Mouse (Mus musculus) kidney, embryonic 15.5 days (tissue): Measurements from ENCODE around the gene Prc1. TPM values are rescaled to one million over a fixed set of nuclear protein-coding genes. Genes with fewer than 3 reads are reported as not detected.
A peak's percentile ranks its signal among the peaks of the same experiment; 100 is the strongest.

Source experiments
- ATAC-seq: fragments of 200-750 bp; cut with Nextera tagmentation; replicated peaks from 2 replicates; pipeline ENCODE4 v1.8.0; 2017; ENCODE audit warnings: moderate TSS enrichment; ENCODE audit not compliant: low FRiP score
- H3K27ac ChIP-seq: fragments of 300-500 bp; sonication (generic); 2 replicates; pipeline ENCODE4 v1.5.1; 2015; ENCODE audit warnings: mild to moderate bottlenecking, inconsistent platforms
- H3K27me3 ChIP-seq: fragments of 300-500 bp; sonication (generic); 2 replicates; pipeline ENCODE4 v1.6.1; 2015; ENCODE audit warnings: inconsistent platforms
- H3K36me3 ChIP-seq: fragments of 300-500 bp; sonication (generic); 2 replicates; pipeline ENCODE4 v1.6.1; 2015; ENCODE audit warnings: inconsistent platforms
- H3K4me1 ChIP-seq: fragments of 300-500 bp; sonication (generic); 2 replicates; pipeline ENCODE4 v1.6.1; 2015; ENCODE audit warnings: inconsistent platforms
- H3K4me2 ChIP-seq: fragments of 300-500 bp; sonication (generic); 2 replicates; pipeline ENCODE4 v1.6.1; 2015; ENCODE audit warnings: moderate library complexity, mild to moderate bottlenecking, inconsistent platforms
- H3K4me3 ChIP-seq: fragments of 300-500 bp; sonication (generic); replicated peaks from 2 replicates; pipeline ENCODE4 v1.5.1; 2015; ENCODE audit warnings: mild to moderate bottlenecking, inconsistent platforms
- H3K9ac ChIP-seq: fragments of 300-500 bp; sonication (generic); 2 replicates; pipeline ENCODE4 v1.6.1; 2015; ENCODE audit warnings: mild to moderate bottlenecking, inconsistent platforms
- H3K9me3 ChIP-seq: fragments of 300-500 bp; sonication (generic); replicated peaks from 2 replicates; pipeline ENCODE4 v1.6.1; 2016; ENCODE audit warnings: inconsistent platforms
- WGBS: fragments of 180-500 bp; shearing (Covaris S2); methylation state at CpG from one replicate; pipeline ENCODE4 v1.1.7; 2015; ENCODE audit warnings: mixed read lengths; 5-methylcytosine and 5-hydroxymethylcytosine counted together
- polyA plus RNA-seq: library from polyadenylated mRNA; unstranded; fragments of >200 nt; fragmentation: Nextera tagmentation; extraction: Ambion mirVana; gene quantifications from 2 replicates; pipeline ENCODE4 v1.2.1, GENCODE M21; 2015

The Prc1 gene
- polyA plus RNA-seq, 1 experiment from 2014 or later = 150 TPM

- Histone ChIP-seq H3K4me2 (no peak overlapping the region), H3K27me3 (no peaks in the 10 kb centered on the region), H3K27ac (no peak overlapping the region), H3K4me3 (no peak overlapping the region), H3K36me3 (peaks cover 22% of the 10 kb centered on the region), H3K4me1 (peaks cover 47% of the 10 kb centered on the region), H3K9ac (no peak overlapping the region), H3K9me3 (no peaks in the 10 kb centered on the region)
- no peak for ATAC-seq
- WGBS = 76% methylated on average over 7 of the region's 7 CpGs
Observed at GRCm38 (mm10) chr7:80341793-80342192, 47.5 kb downstream of the Prc1 start.

- Histone ChIP-seq H3K9ac (peak within 1 kb of the TSS; percentile 75), H3K36me3 (peaks cover 11% of the 10 kb centered on the region; the same call in 1 of the 2 replicates), H3K4me1 (peaks cover 52% of the 10 kb centered on the region), H3K4me2 (peak within 1 kb of the TSS; percentile 85), H3K9me3 (no peaks in the 10 kb centered on the region), H3K27me3 (no peaks in the 10 kb centered on the region), H3K27ac (peak within 1 kb of the TSS; percentile 77), H3K4me3 (peak within 1 kb of the TSS; percentile 59)
- under 1% methylated on average over 25 of the region's 25 CpGs for WGBS
- ATAC-seq = no peak
Observed at GRCm38 (mm10) chr7:80342858-80343257, 48.6 kb downstream of the Prc1 start, which contains the start of gene Hddc3. TSS of gene Hddc3 (plus strand) at chr7:80343104.

GRCm38 (mm10) chr7:80343270-80344018 is 49.2 kb downstream of the Prc1 start:
- peaks cover 5% of the 10 kb centered on the region; the same call in 1 of the 2 replicates for H3K36me3 ChIP-seq
- no peak for ATAC-seq
- 23% methylated on average over 19 of the region's 19 CpGs for whole genome bisulfite sequencing
- H3K9ac ChIP-seq = peak overlapping the region; percentile 75
- H3K4me3 ChIP-seq = peak overlapping the region; percentile 59
- H3K9me3 ChIP-seq = no peaks in the 10 kb centered on the region
- peak overlapping the region; percentile 77 for H3K27ac ChIP-seq
- no peaks in the 10 kb centered on the region for H3K27me3 ChIP-seq
- H3K4me2 ChIP-seq = peak overlapping the region; percentile 85
- peaks cover 51% of the 10 kb centered on the region for H3K4me1 ChIP-seq

GRCm38 (mm10) chr7:80346173-80346572 is 51.9 kb downstream of the Prc1 start:
- peaks cover 32% of the 10 kb centered on the region for H3K4me1 ChIP-seq
- no peak overlapping the region for H3K4me3 ChIP-seq
- no peak overlapping the region for H3K27ac ChIP-seq
- peaks cover 16% of the 10 kb centered on the region for H3K36me3 ChIP-seq
- no peak for ATAC-seq
- H3K4me2 ChIP-seq = no peak overlapping the region
- H3K9me3 ChIP-seq = no peaks in the 10 kb centered on the region
- no peak overlapping the region for H3K9ac ChIP-seq
- WGBS = 80% methylated on average over 9 of the region's 9 CpGs
- H3K27me3 ChIP-seq = no peaks in the 10 kb centered on the region

- no peak overlapping the region for H3K4me2 ChIP-seq
- no peak for ATAC-seq
- H3K27ac ChIP-seq = peak overlapping the region; percentile 86
- 78% methylated on average over 5 of the region's 5 CpGs for WGBS
- H3K9ac ChIP-seq = no peak overlapping the region
- H3K4me3 ChIP-seq = no peak overlapping the region
- H3K36me3 ChIP-seq = peaks cover 22% of the 10 kb centered on the region
- H3K27me3 ChIP-seq = no peaks in the 10 kb centered on the region
- peaks cover 30% of the 10 kb centered on the region for H3K4me1 ChIP-seq
- H3K9me3 ChIP-seq = no peaks in the 10 kb centered on the region
Observed at GRCm38 (mm10) chr7:80346830-80347229, 52.6 kb downstream of the Prc1 start.

GRCm38 (mm10) chr7:80347670-80348586 is 53.7 kb downstream of the Prc1 start:
- no peak overlapping the region for H3K9ac ChIP-seq
- peaks cover 31% of the 10 kb centered on the region for H3K36me3 ChIP-seq
- H3K4me2 ChIP-seq = no peak overlapping the region
- ATAC-seq = no peak; the same call in 1 of the 2 replicates
- H3K4me3 ChIP-seq = no peak overlapping the region
- H3K27ac ChIP-seq = peak overlapping the region; percentile 86
- no peaks in the 10 kb centered on the region for H3K27me3 ChIP-seq
- 57% methylated on average over 13 of the region's 13 CpGs for WGBS
- H3K9me3 ChIP-seq = no peaks in the 10 kb centered on the region
- peaks cover 24% of the 10 kb centered on the region for H3K4me1 ChIP-seq

- Histone ChIP-seq H3K36me3 (peaks cover 49% of the 10 kb centered on the region), H3K27me3 (no peaks in the 10 kb centered on the region), H3K27ac (no peak overlapping the region), H3K9ac (no peak overlapping the region), H3K4me2 (no peak overlapping the region), H3K4me1 (peaks cover 16% of the 10 kb centered on the region), H3K4me3 (no peak overlapping the region), H3K9me3 (no peaks in the 10 kb centered on the region)
- no peak for ATAC-seq
- WGBS = 83% methylated on average over 2 of the region's 2 CpGs
Observed at GRCm38 (mm10) chr7:80350808-80351207, 56.6 kb downstream of the Prc1 start.

GRCm38 (mm10) chr7:80352920-80353319 is 58.7 kb downstream of the Prc1 start:
- no peak overlapping the region for H3K9ac ChIP-seq
- 90% methylated on average over 8 of the region's 8 CpGs for WGBS

GRCm38 (mm10) chr7:80356351-80356750 is 62.1 kb downstream of the Prc1 start:
- Histone ChIP-seq H3K9ac (no peak overlapping the region), H3K36me3 (peaks cover 87% of the 10 kb centered on the region), H3K4me3 (no peak overlapping the region), H3K4me1 (no peaks in the 10 kb centered on the region), H3K27me3 (no peaks in the 10 kb centered on the region), H3K4me2 (no peak overlapping the region), H3K27ac (no peak overlapping the region), H3K9me3 (no peaks in the 10 kb centered on the region)
- ATAC-seq = no peak
- 92% methylated on average over 13 of the region's 13 CpGs for WGBS

More at GRCm38 (mm10) chr7:80352920-80353319, 58.7 kb downstream of the Prc1 start:
- no peak for ATAC-seq
- peaks cover 71% of the 10 kb centered on the region for H3K36me3 ChIP-seq
- no peaks in the 10 kb centered on the region for H3K27me3 ChIP-seq
- peaks cover 5% of the 10 kb centered on the region for H3K4me1 ChIP-seq
- no peak overlapping the region for H3K27ac ChIP-seq
- no peaks in the 10 kb centered on the region for H3K9me3 ChIP-seq
- H3K4me2 ChIP-seq = no peak overlapping the region
- H3K4me3 ChIP-seq = no peak overlapping the region

GRCm38 (mm10) chr7:80357156-80357555 is 62.9 kb downstream of the Prc1 start:
- Histone ChIP-seq H3K4me1 (no peaks in the 10 kb centered on the region), H3K4me3 (no peak overlapping the region), H3K4me2 (no peak overlapping the region), H3K27me3 (no peaks in the 10 kb centered on the region), H3K36me3 (peaks cover 89% of the 10 kb centered on the region), H3K9me3 (no peaks in the 10 kb centered on the region), H3K9ac (no peak overlapping the region), H3K27ac (0 out of 2 replicates have a peak overlapping the region, but pooled peaks have one; percentile 23)
- 62% methylated on average over 8 of the region's 8 CpGs for WGBS
- no peak for ATAC-seq

- no peak for ATAC-seq
Observed at GRCm38 (mm10) chr7:80358039-80358438, 63.8 kb downstream of the Prc1 start.

GRCm38 (mm10) chr7:80360435-80360834 is 66.2 kb downstream of the Prc1 start:
- H3K27ac ChIP-seq = no peak overlapping the region
- H3K9ac ChIP-seq = no peak overlapping the region
- no peak overlapping the region for H3K4me2 ChIP-seq
- WGBS = 48% methylated on average over 3 of the region's 3 CpGs
- no peaks in the 10 kb centered on the region for H3K4me1 ChIP-seq
- no peaks in the 10 kb centered on the region for H3K9me3 ChIP-seq
- peaks cover 93% of the 10 kb centered on the region for H3K36me3 ChIP-seq
- H3K4me3 ChIP-seq = no peak overlapping the region
- no peak for ATAC-seq
- no peaks in the 10 kb centered on the region for H3K27me3 ChIP-seq

More at GRCm38 (mm10) chr7:80358039-80358438, 63.8 kb downstream of the Prc1 start:
- Histone ChIP-seq H3K4me1 (no peaks in the 10 kb centered on the region), H3K4me2 (no peak overlapping the region), H3K27ac (no peak overlapping the region), H3K27me3 (no peaks in the 10 kb centered on the region), H3K36me3 (peaks cover 89% of the 10 kb centered on the region), H3K9me3 (no peaks in the 10 kb centered on the region), H3K4me3 (no peak overlapping the region), H3K9ac (no peak overlapping the region)
- WGBS = 83% methylated on average over 4 of the region's 4 CpGs
